Mouse (Mus musculus): ENCODE data around the gene Gm884.

GRCm38 (mm10) chr11:103646301-103646700, 25.4 kb upstream of the Gm884 start:
- TF ChIP-seq POLR2A (IDR thresholded peaks at IDR 0.05; ENCODE audit: borderline replicate concordance, extremely low read depth, low read depth, low read length) = no peak
- no peak for TF ChIP-seq CTCF (IDR thresholded peaks at IDR 0.05; ENCODE audit: insufficient read depth, low read length)

Data from lung, adult 2 months (tissue).